Mouse (Mus musculus): ENCODE data around the gene Myo18a. TPM values are rescaled to one million over a fixed set of nuclear protein-coding genes. Genes with fewer than 3 reads are reported as not detected.

The Myo18a gene
- polyA plus RNA-seq, 2 experiments = 42.9 to 43.5 TPM

GRCm38 (mm10) chr11:77808051-77808465 is 45.0 kb downstream of the Myo18a start:
- H3K9me3 ChIP-seq (ENCODE audit: control insufficient read depth, low read length) = no peaks in the 10 kb centered on the region
- ATAC-seq (ENCODE audit: low FRiP score, low read depth) = no peak
- TF ChIP-seq POLR2A (IDR thresholded peaks at IDR 0.05; ENCODE audit: borderline replicate concordance, extremely low read depth, insufficient read depth, insufficient read length) = no peak
- 51% methylated on average over 5 of the region's 5 CpGs for WGBS
- no peak overlapping the region for H3K4me2 ChIP-seq (replicated peaks; ENCODE audit: low read depth, low read length, severe bottlenecking)
- no peak overlapping the region for H3K4me3 ChIP-seq (replicated peaks; ENCODE audit: low read length)
- H3K27ac ChIP-seq (replicated peaks; ENCODE audit: low read depth, low read length) = no peak overlapping the region
- H3K9ac ChIP-seq (ENCODE audit: low read depth, low read length, severe bottlenecking) = no peak overlapping the region
- H3K36me3 ChIP-seq (ENCODE audit: control insufficient read depth, insufficient read depth, low read length) = peaks cover 10% of the 10 kb centered on the region; the same call in 1 of the 2 replicates
- no peaks in the 10 kb centered on the region for H3K27me3 ChIP-seq (ENCODE audit: control insufficient read depth, insufficient read depth, low read length)
- H3K4me1 ChIP-seq (ENCODE audit: control insufficient read depth, insufficient read depth, low read length) = no peaks in the 10 kb centered on the region
- DNase-seq (ENCODE audit: low spot score) = no peak

- 79% methylated on average over 4 of the region's 4 CpGs for WGBS
- TF ChIP-seq POLR2A (IDR thresholded peaks at IDR 0.05; ENCODE audit: borderline replicate concordance, extremely low read depth, insufficient read depth, insufficient read length) = no peak
- ATAC-seq (ENCODE audit: low FRiP score, low read depth) (no peak), DNase-seq (ENCODE audit: low spot score) (no peak)
- no peak overlapping the region for H3K4me3 ChIP-seq (replicated peaks; ENCODE audit: low read length)
- H3K36me3 ChIP-seq (ENCODE audit: control insufficient read depth, insufficient read depth, low read length) = 0 out of 2 replicates have a peak, but pooled peaks cover 9% of the 10 kb centered on the region
- no peaks in the 10 kb centered on the region for H3K9me3 ChIP-seq (ENCODE audit: control insufficient read depth, low read length)
- H3K9ac ChIP-seq (ENCODE audit: low read depth, low read length, severe bottlenecking) = no peak overlapping the region
- no peak overlapping the region for H3K4me2 ChIP-seq (replicated peaks; ENCODE audit: low read depth, low read length, severe bottlenecking)
- no peaks in the 10 kb centered on the region for H3K27me3 ChIP-seq (ENCODE audit: control insufficient read depth, insufficient read depth, low read length)
- H3K4me1 ChIP-seq (ENCODE audit: control insufficient read depth, insufficient read depth, low read length) = no peaks in the 10 kb centered on the region
- H3K27ac ChIP-seq (replicated peaks; ENCODE audit: low read depth, low read length) = no peak overlapping the region
These were observed 46.2 kb downstream of the Myo18a start for GRCm38 (mm10) chr11:77809215-77809614.

DNA sequence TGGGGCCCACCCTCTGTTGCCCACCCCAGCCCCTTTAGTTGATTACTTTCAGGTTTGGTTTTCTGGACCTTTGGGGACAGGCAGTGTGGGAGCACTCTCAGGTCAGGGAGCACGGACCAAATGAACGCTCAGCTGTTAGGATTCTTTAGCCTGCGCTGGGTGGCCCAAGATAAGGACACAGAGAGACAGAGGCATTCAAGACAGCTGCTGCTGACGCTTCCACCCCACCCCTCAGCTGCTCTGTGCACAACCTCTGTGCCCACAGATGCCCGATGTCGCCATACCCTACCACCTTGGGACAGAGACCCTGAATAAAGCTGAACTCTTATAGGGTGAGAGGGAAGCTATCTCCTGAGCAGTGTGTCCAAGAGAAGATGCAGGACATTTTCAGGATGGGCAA is 47.0 kb downstream of the Myo18a start:
- H3K27me3 ChIP-seq (ENCODE audit: control insufficient read depth, insufficient read depth, low read length) = no peaks in the 10 kb centered on the region
- TF ChIP-seq POLR2A (IDR thresholded peaks at IDR 0.05; ENCODE audit: borderline replicate concordance, extremely low read depth, insufficient read depth, insufficient read length) = no peak
- WGBS = 88% methylated on average over 6 of the region's 6 CpGs

GRCm38 (mm10) chr11:77813969-77814368 is 50.9 kb downstream of the Myo18a start:
- no peaks in the 10 kb centered on the region for H3K27me3 ChIP-seq (ENCODE audit: control insufficient read depth, insufficient read depth, low read length)
- ATAC-seq (ENCODE audit: low FRiP score, low read depth) (no peak), DNase-seq (ENCODE audit: low spot score) (no peak)
- TF ChIP-seq POLR2A (IDR thresholded peaks at IDR 0.05; ENCODE audit: borderline replicate concordance, extremely low read depth, insufficient read depth, insufficient read length) = no peak
- no peak overlapping the region for H3K27ac ChIP-seq (replicated peaks; ENCODE audit: low read depth, low read length)
- H3K36me3 ChIP-seq (ENCODE audit: control insufficient read depth, insufficient read depth, low read length) = peaks cover 19% of the 10 kb centered on the region; the same call in 1 of the 2 replicates
- 77% methylated on average over 2 of the region's 2 CpGs for WGBS
- H3K4me2 ChIP-seq (replicated peaks; ENCODE audit: low read depth, low read length, severe bottlenecking) = no peak overlapping the region
- no peak overlapping the region for H3K9ac ChIP-seq (ENCODE audit: low read depth, low read length, severe bottlenecking)
- H3K4me3 ChIP-seq (replicated peaks; ENCODE audit: low read length) = no peak overlapping the region
- H3K4me1 ChIP-seq (ENCODE audit: control insufficient read depth, insufficient read depth, low read length) = no peaks in the 10 kb centered on the region
- H3K9me3 ChIP-seq (ENCODE audit: control insufficient read depth, low read length) = no peaks in the 10 kb centered on the region

More for the DNA sequence above, 47.0 kb downstream of the Myo18a start:
- Histone ChIP-seq H3K9ac (ENCODE audit: low read depth, low read length, severe bottlenecking) (no peak overlapping the region), H3K27ac (replicated peaks; ENCODE audit: low read depth, low read length) (no peak overlapping the region), H3K36me3 (ENCODE audit: control insufficient read depth, insufficient read depth, low read length) (0 out of 2 replicates have a peak, but pooled peaks cover 9% of the 10 kb centered on the region), H3K4me2 (replicated peaks; ENCODE audit: low read depth, low read length, severe bottlenecking) (no peak overlapping the region), H3K9me3 (ENCODE audit: control insufficient read depth, low read length) (no peaks in the 10 kb centered on the region), H3K4me3 (replicated peaks; ENCODE audit: low read length) (no peak overlapping the region), H3K4me1 (ENCODE audit: control insufficient read depth, insufficient read depth, low read length) (no peaks in the 10 kb centered on the region)
- DNase-seq (ENCODE audit: low spot score) (no peak), ATAC-seq (ENCODE audit: low FRiP score, low read depth) (no peak)

GRCm38 (mm10) chr11:77816003-77816402 is 53.0 kb downstream of the Myo18a start:
- Histone ChIP-seq H3K9ac (ENCODE audit: low read depth, low read length, severe bottlenecking) (no peak overlapping the region), H3K27me3 (ENCODE audit: control insufficient read depth, insufficient read depth, low read length) (no peaks in the 10 kb centered on the region), H3K9me3 (ENCODE audit: control insufficient read depth, low read length) (no peaks in the 10 kb centered on the region), H3K4me3 (replicated peaks; ENCODE audit: low read length) (no peak overlapping the region), H3K4me2 (replicated peaks; ENCODE audit: low read depth, low read length, severe bottlenecking) (no peak overlapping the region), H3K4me1 (ENCODE audit: control insufficient read depth, insufficient read depth, low read length) (no peaks in the 10 kb centered on the region), H3K36me3 (ENCODE audit: control insufficient read depth, insufficient read depth, low read length) (peaks cover 35% of the 10 kb centered on the region), H3K27ac (replicated peaks; ENCODE audit: low read depth, low read length) (no peak overlapping the region)
- DNase-seq (ENCODE audit: low spot score) = peak; percentile 44
- TF ChIP-seq POLR2A (IDR thresholded peaks at IDR 0.05; ENCODE audit: borderline replicate concordance, extremely low read depth, insufficient read depth, insufficient read length) = no peak
- 25% methylated on average over 3 of the region's 3 CpGs for WGBS
- peak; percentile 72; the same call in 1 of the 2 replicates for ATAC-seq (ENCODE audit: low FRiP score, low read depth)

GRCm38 (mm10) chr11:77821648-77822047 is 58.6 kb downstream of the Myo18a start:
- no peak overlapping the region for H3K27ac ChIP-seq (replicated peaks; ENCODE audit: low read depth, low read length)
- H3K27me3 ChIP-seq (ENCODE audit: control insufficient read depth, insufficient read depth, low read length) = no peaks in the 10 kb centered on the region
- ATAC-seq (ENCODE audit: low FRiP score, low read depth) = no peak
- WGBS = 17% methylated on average over 8 of the region's 8 CpGs
- peaks cover 4% of the 10 kb centered on the region; the same call in 1 of the 2 replicates for H3K4me1 ChIP-seq (ENCODE audit: control insufficient read depth, insufficient read depth, low read length)
- no peak overlapping the region for H3K9ac ChIP-seq (ENCODE audit: low read depth, low read length, severe bottlenecking)
- H3K4me2 ChIP-seq (replicated peaks; ENCODE audit: low read depth, low read length, severe bottlenecking) = no peak overlapping the region
- no peak overlapping the region for H3K4me3 ChIP-seq (replicated peaks; ENCODE audit: low read length)
- no peak for DNase-seq (ENCODE audit: low spot score)
- TF ChIP-seq POLR2A (IDR thresholded peaks at IDR 0.05; ENCODE audit: borderline replicate concordance, extremely low read depth, insufficient read depth, insufficient read length) = no peak
- H3K9me3 ChIP-seq (ENCODE audit: control insufficient read depth, low read length) = no peaks in the 10 kb centered on the region
- H3K36me3 ChIP-seq (ENCODE audit: control insufficient read depth, insufficient read depth, low read length) = peaks cover 54% of the 10 kb centered on the region
